Mouse (Mus musculus) midbrain, postnatal 0 days (tissue): ENCODE results near the gene Kdm2a. TPM values are rescaled to one million over a fixed set of nuclear protein-coding genes. Genes with fewer than 3 reads are reported as not detected.

Experiments used
- ATAC-seq: fragments of 200-750 bp; cut with Nextera tagmentation; 2 replicates; pipeline ENCODE4 v1.8.0; 2017; ENCODE audit warnings: moderate number of reproducible peaks, mild to moderate bottlenecking, moderate TSS enrichment, moderate library complexity; ENCODE audit not compliant: low FRiP score
- DNase-seq: peaks from one replicate; pipeline ENCODE4 v3.0.0-alpha.2; 2015; ENCODE audit warnings: low spot score
- H3K27ac ChIP-seq: fragments of 300-500 bp; sonication (generic); 2 replicates; pipeline ENCODE4 v1.5.1; 2014; ENCODE audit warnings: low read depth, mild to moderate bottlenecking, low read length, mixed read lengths
- H3K27me3 ChIP-seq: fragments of 300-500 bp; sonication (generic); 2 replicates; pipeline ENCODE4 v1.6.1; 2014; ENCODE audit warnings: low read length, control low read depth, mixed read lengths; ENCODE audit not compliant: insufficient read depth
- H3K36me3 ChIP-seq: fragments of 300-500 bp; sonication (generic); 2 replicates; pipeline ENCODE4 v1.6.1; 2014; ENCODE audit warnings: low read length, control low read depth, mixed read lengths; ENCODE audit not compliant: insufficient read depth
- H3K4me1 ChIP-seq: fragments of 300-500 bp; sonication (generic); 2 replicates; pipeline ENCODE4 v1.6.1; 2014; ENCODE audit warnings: mild to moderate bottlenecking, control low read depth, antibody characterized with exemption, low read length, mixed read lengths; ENCODE audit not compliant: insufficient read depth
- H3K4me2 ChIP-seq: fragments of 300-500 bp; sonication (generic); 2 replicates; pipeline ENCODE4 v1.6.1; 2014; ENCODE audit warnings: low read depth, mild to moderate bottlenecking, low read length, mixed read lengths; ENCODE audit not compliant: poor library complexity, severe bottlenecking
- H3K4me3 ChIP-seq: fragments of 300-500 bp; sonication (generic); 2 replicates; pipeline ENCODE4 v1.5.1; 2014; ENCODE audit warnings: low read depth, mild to moderate bottlenecking, low read length, moderate library complexity
- H3K9ac ChIP-seq: fragments of 300-500 bp; sonication (generic); replicated peaks from 2 replicates; pipeline ENCODE4 v1.6.1; 2014; ENCODE audit warnings: mild to moderate bottlenecking, low read length, moderate library complexity, mixed read lengths; ENCODE audit not compliant: poor library complexity, severe bottlenecking
- H3K9me3 ChIP-seq: fragments of 300-500 bp; sonication (generic); 2 replicates; pipeline ENCODE4 v1.6.1; 2016; ENCODE audit warnings: low read length, control low read depth
- CTCF ChIP-seq: IDR thresholded peaks from 2 replicates; pipeline ENCODE4 v1.5.1; 2016; ENCODE audit warnings: antibody characterized with exemption, mild to moderate bottlenecking
- WGBS: fragments of 180-500 bp; shearing (Covaris S2); extraction: QIAGEN DNeasy Blood & Tissue Kit; methylation state at CpG from one replicate; pipeline ENCODE4 v1.1.7; 2014; 5-methylcytosine and 5-hydroxymethylcytosine counted together
- polyA plus RNA-seq: library from polyadenylated mRNA; unstranded; fragments of >200 nt; fragmentation: Nextera tagmentation; extraction: Ambion mirVana; gene quantifications from 2 replicates; pipeline ENCODE4 v1.2.1, GENCODE M21; 2015
- total RNA-seq: library from RNA; depleted of rRNA; stranded (reverse); fragments of >200 nt; gene quantifications from 2 replicates; pipeline ENCODE4 v1.2.3, GENCODE M21; 2014

Gene Kdm2a
- total and polyA plus RNA-seq, 2 experiments from 2014 or later: 18.4 to 103 TPM

DNA sequence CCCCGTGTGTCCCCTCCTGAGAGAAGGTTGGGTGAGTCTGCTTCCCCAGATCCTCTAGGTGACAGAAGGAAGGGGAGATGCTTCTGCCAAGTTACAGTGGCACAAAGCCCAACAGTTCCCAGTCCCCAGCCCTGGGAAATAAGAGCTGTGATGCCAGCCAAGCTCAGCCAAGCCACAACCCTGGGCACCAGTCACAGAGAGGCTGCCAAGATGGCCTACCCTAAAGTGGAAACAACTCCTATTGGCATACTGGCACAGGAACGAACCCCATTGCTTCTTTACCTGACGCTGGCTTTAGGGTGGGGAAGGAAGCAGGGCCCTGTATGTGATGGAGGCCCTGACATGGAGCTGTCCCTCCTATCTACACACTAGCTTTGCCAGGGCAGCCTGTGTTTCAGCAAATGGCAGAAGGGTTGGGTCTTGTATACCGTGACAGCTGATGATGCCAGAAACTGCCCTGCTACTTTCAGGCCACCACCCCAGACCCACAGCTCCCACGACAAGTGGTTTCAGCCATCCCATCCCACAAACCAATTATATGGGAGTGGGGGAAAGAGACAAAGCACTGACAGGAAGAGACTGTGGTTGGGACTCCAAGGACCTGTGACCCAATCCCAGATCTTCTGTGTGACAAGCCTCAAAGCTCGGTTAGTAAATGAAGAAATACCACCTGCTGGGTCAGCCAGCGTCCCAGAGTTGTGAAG is 95.0 kb downstream of the Kdm2a start:
- no peaks in the 10 kb centered on the region for H3K27me3 ChIP-seq
- 68% methylated on average over 7 of the region's 7 CpGs for WGBS
- H3K27ac ChIP-seq: peak overlapping the region; percentile 57
- DNase-seq (peak; percentile 80), ATAC-seq (no peak)
- H3K4me2 ChIP-seq: peak overlapping the region; percentile 39
- H3K36me3 ChIP-seq: 0 out of 2 replicates have a peak, but pooled peaks cover 3% of the 10 kb centered on the region
- no peak overlapping the region for H3K4me3 ChIP-seq
- peaks cover 48% of the 10 kb centered on the region for H3K4me1 ChIP-seq
- no peaks in the 10 kb centered on the region for H3K9me3 ChIP-seq
- H3K9ac ChIP-seq: peak overlapping the region; percentile 48; the same call in 1 of the 2 replicates
- no peak for TF ChIP-seq CTCF

GRCm38 (mm10) chr19:4301735-4302651 is 96.1 kb downstream of the Kdm2a start:
- peak overlapping the region; percentile 48 for H3K9ac ChIP-seq
- peak; percentile 48 for DNase-seq
- H3K4me1 ChIP-seq: peaks cover 45% of the 10 kb centered on the region
- no peak for ATAC-seq
- peak overlapping the region; percentile 57 for H3K27ac ChIP-seq
- 19% methylated on average over 21 of the region's 21 CpGs for WGBS
- no peaks in the 10 kb centered on the region for H3K27me3 ChIP-seq
- no peaks in the 10 kb centered on the region for H3K9me3 ChIP-seq
- H3K4me3 ChIP-seq: peak overlapping the region; percentile 8; the same call in 1 of the 2 replicates
- H3K36me3 ChIP-seq: 0 out of 2 replicates have a peak, but pooled peaks cover 3% of the 10 kb centered on the region
- peak overlapping the region; percentile 39 for H3K4me2 ChIP-seq
- no peak for TF ChIP-seq CTCF

GRCm38 (mm10) chr19:4300852-4301734 is 97.0 kb downstream of the Kdm2a start:
- no peak for TF ChIP-seq CTCF
- H3K36me3 ChIP-seq: 0 out of 2 replicates have a peak, but pooled peaks cover 3% of the 10 kb centered on the region
- H3K4me1 ChIP-seq: peaks cover 41% of the 10 kb centered on the region
- 0 out of 2 replicates have a peak overlapping the region, but pooled peaks have one; percentile 48 for H3K9ac ChIP-seq
- no peak for ATAC-seq
- 0 out of 2 replicates have a peak overlapping the region, but pooled peaks have one; percentile 4 for H3K4me3 ChIP-seq
- 64% methylated on average over 11 of the region's 11 CpGs for WGBS
- no peaks in the 10 kb centered on the region for H3K9me3 ChIP-seq
- no peaks in the 10 kb centered on the region for H3K27me3 ChIP-seq
- no peak for DNase-seq
- peak overlapping the region; percentile 39 for H3K4me2 ChIP-seq
- peak overlapping the region; percentile 57 for H3K27ac ChIP-seq

DNA sequence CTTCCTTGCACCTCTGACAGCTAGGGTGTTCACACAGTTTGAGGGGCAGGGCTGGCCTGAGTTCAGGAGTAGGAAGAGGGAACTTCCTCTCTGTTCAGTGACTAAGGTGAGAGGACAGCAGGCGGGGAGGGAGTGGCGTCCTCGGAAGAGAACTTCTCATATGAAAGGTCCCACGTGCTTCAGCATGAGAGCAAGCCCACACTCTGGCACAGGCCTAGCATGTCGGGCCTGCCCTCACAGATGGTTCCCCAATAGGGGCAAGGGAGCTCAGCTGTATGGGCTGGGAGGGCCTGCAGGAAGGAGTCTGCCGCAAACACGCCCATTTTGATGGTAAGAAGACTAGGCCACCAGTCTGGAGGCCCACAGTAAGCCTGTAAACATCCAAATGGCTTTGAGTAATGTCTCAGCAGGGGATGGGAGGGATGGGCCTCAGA is 97.8 kb downstream of the Kdm2a start:
- no peaks in the 10 kb centered on the region for H3K9me3 ChIP-seq
- H3K4me2 ChIP-seq: no peak overlapping the region
- no peaks in the 10 kb centered on the region for H3K27me3 ChIP-seq
- ATAC-seq (no peak), DNase-seq (no peak)
- no peak for TF ChIP-seq CTCF
- H3K36me3 ChIP-seq: 0 out of 2 replicates have a peak, but pooled peaks cover 7% of the 10 kb centered on the region
- 51% methylated on average over 7 of the region's 7 CpGs for WGBS
- no peak overlapping the region for H3K27ac ChIP-seq
- no peak overlapping the region for H3K4me3 ChIP-seq
- peaks cover 41% of the 10 kb centered on the region for H3K4me1 ChIP-seq
- H3K9ac ChIP-seq: 0 out of 2 replicates have a peak overlapping the region, but pooled peaks have one; percentile 19

GRCm38 (mm10) chr19:4299574-4300270 is 98.4 kb downstream of the Kdm2a start:
- 82% methylated on average over 6 of the region's 6 CpGs for whole genome bisulfite sequencing
- H3K9ac ChIP-seq: 0 out of 2 replicates have a peak overlapping the region, but pooled peaks have one; percentile 19
- DNase-seq: no peak
- H3K4me1 ChIP-seq: peaks cover 37% of the 10 kb centered on the region
- no peak for ATAC-seq
- no peak for TF ChIP-seq CTCF
- no peak overlapping the region for H3K4me2 ChIP-seq
- no peak overlapping the region for H3K4me3 ChIP-seq
- no peaks in the 10 kb centered on the region for H3K9me3 ChIP-seq
- H3K27me3 ChIP-seq: no peaks in the 10 kb centered on the region
- H3K27ac ChIP-seq: no peak overlapping the region
- H3K36me3 ChIP-seq: 0 out of 2 replicates have a peak, but pooled peaks cover 7% of the 10 kb centered on the region
